Mouse (Mus musculus) limb, embryonic 10.5 days (tissue): ENCODE measurements around the gene Apobec1. TPM values are rescaled to one million over a fixed set of nuclear protein-coding genes. Genes with fewer than 3 reads are reported as not detected.
"Not testable (repeated sequence)": the region's sequence is repeated elsewhere in the genome, so short reads cannot be mapped to it uniquely, and the experiment has no call there.

Experiments
- DNase-seq: peaks from one replicate; pipeline ENCODE4 v3.0.0-alpha.2; 2017; ENCODE audit warnings: low spot score
- H3K27ac ChIP-seq: fragments of 300-500 bp; sonication (generic); 2 replicates; pipeline ENCODE4 v1.5.1; 2016; ENCODE audit warnings: mild to moderate bottlenecking
- H3K27me3 ChIP-seq: fragments of 300-500 bp; sonication (generic); 2 replicates; pipeline ENCODE4 v1.6.1; 2016; ENCODE audit warnings: low read depth, mild to moderate bottlenecking; ENCODE audit not compliant: poor library complexity, severe bottlenecking
- H3K36me3 ChIP-seq: fragments of 300-500 bp; sonication (generic); 2 replicates; pipeline ENCODE4 v1.6.1; 2016; ENCODE audit warnings: mild to moderate bottlenecking, moderate library complexity
- H3K4me1 ChIP-seq: fragments of 300-500 bp; sonication (generic); 2 replicates; pipeline ENCODE4 v1.6.1; 2016
- H3K4me3 ChIP-seq: fragments of 300-500 bp; sonication (generic); 2 replicates; pipeline ENCODE4 v1.5.1; 2016; ENCODE audit warnings: mild to moderate bottlenecking, moderate library complexity
- H3K9me3 ChIP-seq: fragments of 300-500 bp; sonication (generic); replicated peaks from 2 replicates; pipeline ENCODE4 v1.6.1; 2016; ENCODE audit warnings: mild to moderate bottlenecking
- WGBS: fragments of 180-500 bp; shearing (Covaris S2); methylation state at CpG from one replicate; pipeline ENCODE4 v1.1.7; 2016; 5-methylcytosine and 5-hydroxymethylcytosine counted together
- polyA plus RNA-seq: library from polyadenylated mRNA; unstranded; fragments of >200 nt; fragmentation: Nextera tagmentation; extraction: Ambion mirVana; gene quantifications from 2 replicates; pipeline ENCODE4 v1.2.1, GENCODE M21; 2016

Apobec1 gene
- polyA plus RNA-seq = 0.63 and 1.5 TPM in 2 replicates

DNA sequence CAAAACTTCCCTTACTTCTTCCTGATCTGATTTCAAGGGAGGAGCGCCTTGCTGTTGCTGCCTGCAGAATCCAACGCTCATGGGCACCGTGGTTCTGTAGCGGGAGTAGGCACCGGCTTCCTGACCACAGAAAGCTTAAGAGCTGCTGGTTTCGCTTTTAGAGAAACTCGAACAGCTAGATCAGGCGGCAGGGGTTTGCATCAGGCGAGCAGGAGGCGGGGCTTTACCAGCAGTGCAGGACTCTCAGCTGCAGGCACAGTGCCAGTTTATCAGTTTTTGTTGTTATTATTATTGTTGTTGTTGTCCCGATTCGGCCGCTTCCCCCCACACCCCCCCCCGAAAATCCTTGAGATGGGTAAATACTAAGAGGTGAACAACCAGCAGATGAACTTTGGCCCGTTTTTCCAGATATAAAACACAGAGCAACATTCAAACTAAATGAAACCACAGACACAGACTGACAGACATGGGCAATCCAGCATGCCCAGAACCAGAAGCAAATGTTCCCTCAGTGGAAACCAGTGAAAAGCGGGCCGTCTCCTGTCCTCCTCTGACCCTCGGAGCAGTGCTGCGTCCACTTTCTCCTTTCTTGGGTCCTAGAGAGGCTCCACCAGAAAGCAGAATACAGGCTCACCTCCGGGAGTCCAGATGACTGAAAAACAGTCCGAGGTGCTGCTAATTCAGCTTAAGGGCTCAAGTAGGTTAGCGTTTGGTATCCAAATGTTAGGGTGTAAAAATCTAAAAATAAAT lies at the start of gene Apobec1:
Gene Apobec1 (minus strand): TSS at position 203 of the 750 bp plus-strand sequence.
- Histone ChIP-seq H3K4me1 (no peaks in the 10 kb centered on the region), H3K9me3 (no peaks in the 10 kb centered on the region), H3K27ac (peak within 1 kb of the TSS; percentile 75), H3K27me3 (no peaks in the 10 kb centered on the region), H3K36me3 (no peaks in the 10 kb centered on the region), H3K4me3 (peak within 1 kb of the TSS; percentile 49)
- WGBS = 11% methylated on average over 22 of the region's 22 CpGs
- DNase-seq = peak; percentile 65

DNA sequence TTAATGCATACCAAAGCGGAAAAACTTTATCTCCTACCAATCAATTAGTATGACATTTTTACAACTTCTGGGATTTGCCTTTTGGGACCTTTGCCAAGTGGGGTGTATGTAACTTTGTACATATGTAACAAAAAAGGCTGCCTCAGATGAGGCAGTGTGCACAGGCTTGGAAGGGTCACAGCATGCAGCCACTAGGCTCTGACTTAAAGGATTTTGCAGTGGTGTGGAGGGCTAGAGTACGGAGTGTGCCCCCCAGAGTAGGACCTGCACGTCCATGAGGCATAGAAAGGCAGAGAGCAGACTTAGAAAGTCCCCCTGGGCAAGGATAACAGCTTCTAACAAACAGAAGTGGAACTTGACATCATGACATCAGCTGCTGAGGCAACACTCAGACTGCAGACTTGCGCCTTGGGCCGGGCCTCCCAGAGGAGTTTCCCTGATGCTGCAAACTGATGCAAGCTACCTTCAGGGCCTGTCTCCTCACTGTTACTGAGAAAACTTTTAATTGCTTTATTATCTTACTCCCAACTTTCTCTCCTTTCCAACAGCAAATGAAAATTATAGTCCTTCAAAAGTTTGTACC lies 48.2 kb upstream of the Apobec1 start:
- DNase-seq = no peak
- H3K4me3 ChIP-seq = no peak overlapping the region
- no peaks in the 10 kb centered on the region for H3K4me1 ChIP-seq
- H3K9me3 ChIP-seq = no peaks in the 10 kb centered on the region
- no peaks in the 10 kb centered on the region for H3K27me3 ChIP-seq
- WGBS = 77% methylated on average over 5 of the region's 5 CpGs
- H3K36me3 ChIP-seq = no peaks in the 10 kb centered on the region
- no peak overlapping the region for H3K27ac ChIP-seq

DNA sequence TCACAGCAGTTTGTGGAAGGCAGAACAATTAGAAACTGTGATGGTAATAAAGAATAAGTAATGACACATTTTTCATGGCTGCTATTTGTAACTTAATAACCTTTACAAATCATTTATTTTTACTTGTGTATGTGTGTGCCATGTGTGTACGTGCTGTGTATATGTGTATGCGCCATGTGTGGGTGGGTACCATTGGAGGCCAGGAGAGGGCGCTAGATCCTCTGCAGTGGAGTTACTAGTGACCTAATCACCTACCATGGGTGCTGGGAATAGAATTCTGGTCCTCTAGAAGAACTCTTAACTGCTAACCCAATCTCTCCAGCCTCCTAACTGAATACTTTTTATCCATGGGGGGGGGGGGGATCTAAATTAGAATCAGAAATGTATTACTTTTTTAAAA lies 47.7 kb upstream of the Apobec1 start:
- H3K4me1 ChIP-seq = no peaks in the 10 kb centered on the region
- no peak overlapping the region for H3K27ac ChIP-seq
- no peak for DNase-seq
- no peaks in the 10 kb centered on the region for H3K27me3 ChIP-seq
- H3K36me3 ChIP-seq = no peaks in the 10 kb centered on the region
- whole genome bisulfite sequencing = 79% methylated on average over 3 of the region's 3 CpGs
- no peak overlapping the region for H3K4me3 ChIP-seq
- no peaks in the 10 kb centered on the region for H3K9me3 ChIP-seq

DNA sequence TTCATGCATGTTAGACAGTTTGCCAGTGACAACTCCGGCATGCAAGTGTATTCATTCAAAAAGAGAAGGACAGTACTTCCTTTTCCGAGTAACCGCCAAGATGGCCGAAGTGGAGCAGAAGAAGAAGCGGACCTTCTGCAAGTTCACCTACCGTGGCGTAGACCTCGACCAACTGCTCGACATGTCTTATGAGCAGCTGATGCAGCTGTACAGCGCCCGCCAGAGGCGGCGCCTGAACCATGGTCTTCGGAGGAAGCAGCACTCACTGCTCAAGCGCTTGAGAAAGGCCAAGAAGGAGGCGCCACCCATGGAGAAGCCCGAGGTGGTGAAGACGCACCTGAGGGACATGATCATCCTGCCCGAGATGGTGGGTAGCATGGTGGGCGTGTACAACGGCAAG lies 42.0 kb upstream of the Apobec1 start:
- not testable (repeated sequence) for H3K4me1 ChIP-seq, DNase-seq, H3K4me3 ChIP-seq, H3K27me3 ChIP-seq, H3K36me3 ChIP-seq, H3K27ac ChIP-seq, H3K9me3 ChIP-seq
- 93% methylated on average over 21 of the region's 21 CpGs for WGBS

DNA sequence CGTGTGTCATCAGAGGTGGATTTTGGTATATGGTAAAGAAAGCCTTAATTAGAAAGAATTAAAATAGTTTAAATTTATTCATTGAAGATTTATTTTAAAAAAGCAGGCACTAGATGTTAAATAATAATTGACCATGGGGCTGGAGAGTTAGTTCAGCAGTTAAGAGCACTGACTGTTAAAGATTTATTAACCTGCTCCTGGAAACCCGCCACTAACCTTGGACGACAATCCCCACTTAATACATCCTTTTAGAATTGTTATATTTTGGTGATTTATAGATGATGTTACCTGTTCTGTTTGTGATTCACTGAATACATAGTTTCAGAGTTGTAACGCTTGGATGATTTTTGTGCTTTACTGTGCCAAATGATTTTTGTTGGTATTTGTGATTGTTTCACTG lies 35.3 kb upstream of the Apobec1 start:
- H3K4me1 ChIP-seq, DNase-seq, H3K36me3 ChIP-seq, H3K27me3 ChIP-seq, H3K27ac ChIP-seq, H3K9me3 ChIP-seq, H3K4me3 ChIP-seq: not testable (repeated sequence)
- 91% methylated on average over 4 of the region's 4 CpGs for WGBS

DNA sequence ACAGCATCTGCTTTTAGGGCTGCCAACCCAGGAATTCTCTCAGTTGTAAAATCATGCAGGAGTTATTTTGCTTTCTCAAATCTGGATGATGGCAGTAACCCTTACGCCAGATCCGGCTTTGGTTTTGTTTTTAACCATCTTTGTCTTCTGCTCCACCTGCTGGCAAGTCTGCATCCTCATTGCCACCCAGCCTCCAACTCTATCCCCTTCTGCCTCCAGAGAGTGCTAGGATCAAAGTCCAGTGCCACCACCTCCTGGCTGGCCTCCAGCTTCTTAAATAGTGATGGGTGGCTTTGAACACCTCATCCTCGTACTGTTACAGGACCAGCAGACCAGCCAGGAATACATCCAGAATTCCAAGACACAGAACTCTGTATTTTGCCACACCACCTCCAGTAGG lies 34.4 kb upstream of the Apobec1 start:
- 82% methylated on average over 3 of the region's 3 CpGs for WGBS
- Histone ChIP-seq H3K36me3 (no peaks in the 10 kb centered on the region), H3K4me3 (no peak overlapping the region), H3K4me1 (no peaks in the 10 kb centered on the region), H3K9me3 (no peaks in the 10 kb centered on the region), H3K27me3 (no peaks in the 10 kb centered on the region), H3K27ac (no peak overlapping the region)
- no peak for DNase-seq

DNA sequence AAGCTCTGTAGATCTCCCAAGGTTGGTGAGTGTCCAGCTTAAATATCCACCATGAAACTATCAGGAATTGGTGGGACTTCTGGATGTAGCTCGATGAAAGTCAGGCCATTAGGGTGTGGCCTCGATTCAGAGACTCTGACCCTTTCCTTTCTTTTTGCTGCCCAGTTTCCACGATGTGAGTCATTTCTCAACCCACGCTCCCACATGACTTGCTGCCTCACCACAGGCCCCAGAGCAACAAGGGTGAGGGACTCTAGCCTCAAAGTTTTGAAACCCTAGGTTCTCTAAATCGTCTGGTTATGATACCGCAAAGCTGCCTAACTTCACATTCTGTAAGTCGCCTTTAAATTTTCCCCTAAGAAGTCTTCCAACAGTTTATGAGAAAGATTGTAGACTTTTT lies 33.1 kb upstream of the Apobec1 start:
- H3K9me3 ChIP-seq = no peaks in the 10 kb centered on the region
- no peaks in the 10 kb centered on the region for H3K4me1 ChIP-seq
- no peak overlapping the region for H3K27ac ChIP-seq
- no peak for DNase-seq
- H3K4me3 ChIP-seq = no peak overlapping the region
- H3K27me3 ChIP-seq = no peaks in the 10 kb centered on the region
- H3K36me3 ChIP-seq = no peaks in the 10 kb centered on the region
- 88% methylated on average over 7 of the region's 7 CpGs for WGBS

DNA sequence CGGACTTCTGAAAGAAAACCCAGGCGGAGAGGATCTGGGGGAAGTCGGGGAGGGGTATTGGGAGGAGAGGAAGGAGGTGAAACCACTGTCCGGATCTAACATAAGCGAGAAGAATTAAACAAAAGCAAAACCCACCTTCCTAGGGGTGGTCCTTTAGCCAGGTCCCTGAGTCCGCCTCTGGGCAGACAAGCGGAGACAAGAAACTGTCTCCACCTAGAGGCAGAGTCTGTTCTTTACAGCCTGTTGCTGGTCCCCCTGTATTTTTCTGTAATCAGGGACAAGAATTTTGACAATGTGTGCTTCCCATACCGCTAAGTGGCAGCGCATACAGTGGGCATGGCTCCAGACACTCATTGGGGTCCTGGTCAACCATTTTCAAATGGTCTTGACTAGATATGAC lies 31.2 kb upstream of the Apobec1 start:
- no peaks in the 10 kb centered on the region for H3K4me1 ChIP-seq
- WGBS = 53% methylated on average over 9 of the region's 9 CpGs
- H3K27ac ChIP-seq = no peak overlapping the region
- H3K9me3 ChIP-seq = no peaks in the 10 kb centered on the region
- peaks cover 6% of the 10 kb centered on the region; the same call in 1 of the 2 replicates for H3K27me3 ChIP-seq
- H3K36me3 ChIP-seq = no peaks in the 10 kb centered on the region
- H3K4me3 ChIP-seq = no peak overlapping the region
- no peak for DNase-seq

DNA sequence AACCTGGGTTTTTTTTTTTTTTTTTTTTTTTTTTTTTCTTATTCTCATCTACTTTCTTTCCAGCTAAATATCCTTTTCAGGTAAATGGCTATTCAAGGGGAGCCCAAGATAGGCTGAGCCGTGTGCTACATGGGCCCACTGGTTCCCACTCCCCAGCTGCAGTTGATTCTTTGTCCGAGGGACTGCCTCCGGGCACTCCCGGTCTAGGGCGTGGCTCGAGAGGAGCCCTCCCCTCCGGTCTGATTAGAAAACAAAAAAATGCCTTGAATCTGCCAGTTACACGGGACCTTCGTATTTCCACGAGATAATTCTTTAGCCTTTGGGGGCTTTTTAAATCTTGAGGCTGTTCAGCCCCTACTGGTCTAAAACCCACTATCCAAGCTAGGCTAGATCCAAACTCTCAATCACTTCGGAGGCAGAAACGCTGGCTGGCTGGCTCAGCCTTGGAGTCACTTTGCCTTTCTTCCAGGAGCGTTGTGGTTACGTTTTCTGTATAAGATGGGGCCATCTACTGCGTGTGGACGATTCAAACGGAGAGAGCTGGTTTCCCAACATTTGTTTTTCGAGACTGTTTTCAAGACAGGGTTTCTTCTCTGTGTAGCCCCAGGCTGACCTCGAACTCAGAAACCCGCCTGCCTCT lies 25.3 kb upstream of the Apobec1 start:
- no peak for DNase-seq
- Histone ChIP-seq H3K36me3 (no peaks in the 10 kb centered on the region), H3K9me3 (no peaks in the 10 kb centered on the region), H3K27ac (no peak overlapping the region), H3K4me1 (no peaks in the 10 kb centered on the region), H3K4me3 (peak overlapping the region; percentile 19; the same call in 1 of the 2 replicates), H3K27me3 (peaks cover 28% of the 10 kb centered on the region)
- WGBS = 27% methylated on average over 20 of the region's 20 CpGs

DNA sequence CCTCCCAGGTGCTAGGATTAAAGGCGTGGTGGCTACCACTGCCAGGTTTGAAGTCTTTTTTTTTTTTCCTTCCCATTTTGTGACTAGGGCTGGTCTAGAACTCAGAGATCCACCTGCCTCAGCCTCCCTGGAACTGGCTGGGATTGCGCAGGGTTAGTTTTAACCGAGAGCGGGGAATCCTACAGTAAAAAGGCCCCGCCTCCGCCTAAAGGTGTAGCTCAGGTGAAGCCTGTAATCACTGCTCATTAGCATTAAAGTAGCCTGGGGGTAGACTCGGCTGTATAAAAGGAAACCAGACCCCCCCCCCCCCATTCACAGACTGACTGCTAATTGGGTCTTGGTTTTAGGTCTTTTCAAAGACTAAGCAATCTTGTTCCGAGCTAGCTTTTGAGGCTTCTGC lies 23.9 kb upstream of the Apobec1 start, which contains the start of gene Dppa3:
Gene Dppa3 (plus strand): TSS at position 301 of the 400 bp plus-strand sequence.
- Histone ChIP-seq H3K4me1 (no peaks in the 10 kb centered on the region), H3K9me3 (no peaks in the 10 kb centered on the region), H3K27me3 (peaks cover 28% of the 10 kb centered on the region), H3K27ac (no peak within 1 kb of the TSS), H3K4me3 (no peak within 1 kb of the TSS), H3K36me3 (no peaks in the 10 kb centered on the region)
- 84% methylated on average over 8 of the region's 8 CpGs for WGBS
- no peak for DNase-seq

DNA sequence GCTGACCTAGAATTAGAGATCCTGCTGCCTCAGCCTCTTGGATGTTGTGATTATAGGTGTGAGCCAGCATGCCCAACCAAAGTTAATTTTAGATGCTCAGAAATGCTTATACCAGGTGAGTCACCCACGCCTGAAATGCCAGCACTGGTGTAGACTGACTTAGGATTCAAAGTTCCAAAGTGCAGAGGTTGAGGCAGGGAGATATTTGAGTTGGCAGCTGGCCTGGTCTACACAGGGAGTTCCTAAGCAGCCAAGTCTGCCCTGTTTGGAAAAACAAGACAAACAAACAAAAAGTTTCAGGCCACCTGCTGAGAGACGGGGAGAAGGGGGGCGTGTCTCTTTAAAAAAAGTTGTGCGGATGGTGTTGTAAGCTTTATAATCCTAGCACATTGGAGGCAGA lies 22.9 kb upstream of the Apobec1 start:
- H3K36me3 ChIP-seq = no peaks in the 10 kb centered on the region
- 90% methylated on average over 4 of the region's 4 CpGs for WGBS
- DNase-seq = no peak
- H3K4me1 ChIP-seq = no peaks in the 10 kb centered on the region
- no peak overlapping the region for H3K27ac ChIP-seq
- H3K4me3 ChIP-seq = no peak overlapping the region
- H3K27me3 ChIP-seq = peaks cover 28% of the 10 kb centered on the region
- H3K9me3 ChIP-seq = no peaks in the 10 kb centered on the region

DNA sequence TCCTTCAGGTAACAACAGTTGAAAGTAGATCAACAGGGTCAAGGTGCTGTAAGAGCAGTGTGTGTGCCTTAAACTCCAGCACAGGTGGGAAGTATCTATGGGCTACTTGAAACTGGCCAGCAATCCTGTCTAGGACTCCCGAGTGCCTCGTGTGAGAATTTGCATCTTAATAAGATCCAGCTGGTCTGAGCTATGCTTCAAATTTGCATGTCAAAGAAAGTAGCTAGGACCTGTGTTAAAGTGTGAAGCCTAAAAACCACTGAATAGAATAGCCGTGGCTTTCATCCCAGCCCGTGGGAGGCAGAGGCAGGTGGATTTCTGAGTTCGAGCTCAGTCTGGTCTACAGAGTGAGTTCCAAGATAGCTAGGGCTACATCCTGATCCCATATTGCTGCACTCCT lies 22.2 kb upstream of the Apobec1 start:
- no peak overlapping the region for H3K27ac ChIP-seq
- DNase-seq = no peak
- no peaks in the 10 kb centered on the region for H3K36me3 ChIP-seq
- H3K9me3 ChIP-seq = no peaks in the 10 kb centered on the region
- no peak overlapping the region for H3K4me3 ChIP-seq
- 60% methylated on average over 5 of the region's 5 CpGs for WGBS
- peaks cover 28% of the 10 kb centered on the region for H3K27me3 ChIP-seq
- H3K4me1 ChIP-seq = no peaks in the 10 kb centered on the region

DNA sequence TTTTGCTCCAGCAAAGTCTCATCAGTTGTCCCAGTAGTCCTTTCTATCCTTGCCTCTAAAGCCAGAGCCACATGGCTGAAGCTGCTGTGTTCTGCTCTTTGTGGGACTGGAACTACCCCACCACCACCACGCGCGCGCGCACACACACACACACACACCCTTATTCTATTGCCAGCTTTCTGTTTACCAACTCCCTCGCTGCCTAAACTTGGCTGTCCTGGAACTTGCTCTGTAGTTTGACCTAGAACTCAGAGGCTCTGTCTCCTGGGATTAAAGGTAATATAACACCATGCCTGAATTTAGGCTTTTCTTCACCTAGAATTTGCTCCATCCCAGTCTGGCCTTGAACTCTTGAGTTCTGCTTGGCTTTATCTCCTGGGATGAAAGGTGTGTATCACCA lies 18.8 kb upstream of the Apobec1 start:
- Histone ChIP-seq H3K27me3 (peaks cover 1% of the 10 kb centered on the region), H3K4me3 (no peak overlapping the region), H3K4me1 (no peaks in the 10 kb centered on the region), H3K36me3 (no peaks in the 10 kb centered on the region), H3K9me3 (no peaks in the 10 kb centered on the region), H3K27ac (no peak overlapping the region)
- WGBS = 93% methylated on average over 6 of the region's 6 CpGs
- no peak for DNase-seq
